Mouse (Mus musculus): ENCODE results near the gene Mc1r. TPM values are rescaled to one million over a fixed set of nuclear protein-coding genes. Genes with fewer than 3 reads are reported as not detected.

The Mc1r gene
- total RNA-seq, 2 experiments from 2014 or later, result not detected

DNA sequence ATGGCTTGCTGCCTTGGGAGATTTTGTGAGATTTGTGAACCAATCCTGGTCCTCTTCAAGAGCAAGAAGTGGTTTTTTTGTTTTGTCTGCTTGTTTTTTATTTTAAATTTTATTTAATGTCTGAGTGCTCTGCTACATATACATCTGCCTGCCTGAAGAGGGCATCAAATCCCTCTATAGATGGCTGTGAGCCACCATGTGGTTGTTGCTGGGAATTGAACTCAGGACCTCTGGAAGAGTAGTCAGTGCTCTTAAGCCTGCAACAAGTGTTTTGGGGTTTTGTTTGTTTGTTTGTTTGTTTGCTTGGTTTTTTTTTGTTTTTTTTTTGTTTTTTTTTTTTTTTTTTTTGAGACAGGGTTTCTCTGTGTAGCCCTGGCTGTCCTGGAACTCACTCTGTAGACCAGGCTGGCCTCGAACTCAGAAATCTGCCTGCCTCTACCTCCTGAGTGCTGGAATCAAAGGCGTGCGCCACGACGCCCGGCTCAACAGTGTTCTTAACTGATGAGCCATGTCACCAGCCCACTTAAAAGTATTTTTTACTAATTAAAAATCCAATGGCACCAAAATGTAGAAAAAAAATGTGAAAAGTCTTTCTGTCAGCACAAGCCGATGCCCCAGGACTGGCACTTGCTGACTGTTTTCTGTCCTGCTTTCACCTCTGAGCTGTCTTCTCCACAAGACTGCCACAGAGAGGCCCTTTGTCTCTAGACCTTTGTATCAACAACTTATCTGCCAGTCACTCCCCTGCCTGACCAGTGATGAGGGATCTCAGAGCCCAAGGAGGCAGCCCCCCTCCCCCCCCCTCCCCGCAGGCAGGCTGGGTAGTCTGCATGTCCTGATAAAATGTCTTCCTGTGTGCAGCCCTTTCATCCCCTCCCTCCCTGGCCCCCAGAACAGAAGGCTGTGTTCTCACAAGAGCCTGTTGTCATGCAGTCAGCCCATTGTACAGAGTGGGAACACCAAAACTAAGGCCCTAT lies 9.3 kb downstream of the Mc1r start:
- H3K4me3 ChIP-seq, result no peak overlapping the region
- TF ChIP-seq CTCF (IDR thresholded peaks at IDR 0.05), result no peak
- H3K27ac ChIP-seq, result no peak overlapping the region
- intact Hi-C loops (cut with DNase I), result no loop called here
- DNase-seq, result no peak

DNA sequence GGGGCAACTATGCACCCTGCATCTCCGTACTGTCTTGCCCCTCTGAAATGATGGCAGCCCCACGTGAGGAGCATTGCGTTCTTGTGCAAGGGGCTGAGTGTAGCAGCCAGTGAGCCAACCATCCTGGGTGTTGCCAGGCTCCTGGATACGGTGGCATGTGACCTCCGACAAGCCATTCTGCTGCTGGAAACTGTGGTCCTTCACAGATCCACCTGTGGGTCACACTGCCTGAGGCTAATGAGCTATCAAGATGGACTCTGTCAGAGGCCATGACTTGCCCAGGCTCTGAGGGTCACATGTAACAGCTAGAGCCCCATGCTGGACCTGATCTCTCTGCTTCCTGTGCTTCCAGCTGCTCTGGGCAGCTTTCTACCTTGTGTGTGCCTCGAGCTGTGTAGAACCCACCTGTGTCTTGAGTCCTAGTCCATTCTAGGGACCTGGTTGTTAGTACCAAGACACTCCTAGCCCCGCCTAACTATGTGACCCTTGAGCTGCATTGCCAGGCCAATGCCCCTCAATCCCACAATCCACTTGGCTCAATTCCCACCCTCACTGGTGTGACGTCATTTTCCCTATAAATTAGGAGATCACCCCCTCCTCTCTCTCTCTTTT lies 10.1 kb downstream of the Mc1r start:
- intact Hi-C loops (cut with DNase I), result no loop called here
- Histone ChIP-seq H3K27ac (no peak overlapping the region), H3K4me3 (no peak overlapping the region)
- DNase-seq, result no peak
- TF ChIP-seq CTCF (IDR thresholded peaks at IDR 0.05), result no peak

DNA sequence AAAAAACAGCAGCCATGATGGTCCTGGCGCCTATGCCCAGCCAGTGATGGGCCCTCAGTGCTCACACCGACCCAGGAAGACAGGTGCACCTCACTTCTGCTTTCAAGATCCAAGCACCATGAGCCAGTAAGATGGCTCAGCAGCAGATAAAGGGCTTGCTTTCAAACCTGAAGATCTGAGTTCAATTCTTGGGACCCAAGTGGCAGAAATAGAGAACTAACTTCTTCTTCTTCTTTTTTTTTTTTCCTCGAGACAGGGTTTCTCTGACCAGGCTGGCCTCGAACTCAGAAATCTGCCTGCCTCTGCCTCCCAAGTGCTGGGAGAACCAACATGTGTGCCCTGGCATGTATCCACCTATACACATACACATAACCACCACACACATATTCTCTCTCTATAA lies 12.8 kb downstream of the Mc1r start:
- H3K27ac ChIP-seq, result no peak overlapping the region
- intact Hi-C loops (cut with DNase I), result loop anchor here (1.0 kb wide), 1 partner anchor 99 kb away; no protein-coding TSS in a partner anchor
- H3K4me3 ChIP-seq, result no peak overlapping the region
- no peak for TF ChIP-seq CTCF (IDR thresholded peaks at IDR 0.05)
- no peak for DNase-seq

- H3K4me3 ChIP-seq, result no peak overlapping the region
- H3K27ac ChIP-seq, result no peak overlapping the region
- intact Hi-C loops (cut with DNase I), result loop anchor here (1.0 kb wide), 1 partner anchor 100 kb away; no protein-coding TSS in a partner anchor
- DNase-seq, result peak; percentile 10
- no peak for TF ChIP-seq CTCF (IDR thresholded peaks at IDR 0.05)
These were observed 13.8 kb downstream of the Mc1r start for GRCm38 (mm10) chr8:123420525-123421281.

- H3K4me3 ChIP-seq, result no peak overlapping the region
- DNase-seq, result peak; percentile 12
- no peak for TF ChIP-seq CTCF (IDR thresholded peaks at IDR 0.05)
- no peak overlapping the region for H3K27ac ChIP-seq
- intact Hi-C loops (cut with DNase I), result no loop called here
These were observed 14.4 kb downstream of the Mc1r start for GRCm38 (mm10) chr8:123421325-123421724.

DNA sequence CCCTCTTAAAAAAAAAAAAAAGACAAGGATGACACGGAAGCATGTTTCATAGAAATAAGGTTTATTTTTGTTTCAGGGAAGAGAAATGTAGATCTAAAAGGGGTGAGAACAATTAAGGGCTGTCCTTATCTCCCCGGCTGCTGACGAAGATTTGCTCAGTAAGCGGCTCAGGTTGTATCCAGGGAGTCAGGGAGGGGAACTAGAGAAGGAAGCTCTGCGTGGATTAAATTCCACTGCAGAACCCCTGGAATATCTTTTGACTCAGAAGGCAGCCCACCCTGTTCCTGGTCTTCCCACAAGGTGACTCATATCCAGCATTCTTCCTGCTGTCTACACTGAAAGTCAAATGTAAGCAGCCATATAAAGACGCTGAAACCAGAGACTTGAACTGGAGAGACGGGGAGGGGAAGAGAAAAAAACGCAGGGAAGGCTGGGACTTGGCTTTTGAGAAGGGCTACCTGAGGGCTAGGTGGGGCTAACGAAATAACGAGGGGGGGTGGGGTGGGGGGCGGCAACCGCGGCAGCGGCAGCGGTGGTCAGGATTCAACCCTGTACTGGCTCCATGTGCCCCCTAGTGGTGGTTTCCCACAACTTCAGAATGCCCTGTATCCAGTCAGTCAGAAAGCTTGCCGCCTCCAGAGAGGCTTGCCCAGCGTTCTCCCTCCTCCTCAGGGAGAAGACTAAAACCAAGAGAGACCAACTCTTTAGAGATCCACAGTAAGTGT lies 15.3 kb downstream of the Mc1r start:
- intact Hi-C loops (cut with DNase I), result no loop called here
- Histone ChIP-seq H3K27ac (no peak overlapping the region), H3K4me3 (peak overlapping the region; percentile 59)
- TF ChIP-seq CTCF (IDR thresholded peaks at IDR 0.05), result peak; percentile 78
- DNase-seq, result peak; percentile 70

GRCm38 (mm10) chr8:123422781-123423159 lies 15.9 kb downstream of the Mc1r start:
- no peak overlapping the region for H3K27ac ChIP-seq
- no peak overlapping the region for H3K4me3 ChIP-seq
- TF ChIP-seq CTCF (IDR thresholded peaks at IDR 0.05), result no peak
- intact Hi-C loops (cut with DNase I), result no loop called here
- DNase-seq, result no peak

GRCm38 (mm10) chr8:123423441-123423840 lies 16.5 kb downstream of the Mc1r start, which contains the start of gene Def8:
Gene Def8 (plus strand): TSS chr8:123423527.
- Histone ChIP-seq H3K4me3 (peak within 1 kb of the TSS; percentile 59), H3K27ac (no peak within 1 kb of the TSS)
- no peak for TF ChIP-seq CTCF (IDR thresholded peaks at IDR 0.05)
- intact Hi-C loops (cut with DNase I), result no loop called here
- peak; percentile 3 for DNase-seq

DNA sequence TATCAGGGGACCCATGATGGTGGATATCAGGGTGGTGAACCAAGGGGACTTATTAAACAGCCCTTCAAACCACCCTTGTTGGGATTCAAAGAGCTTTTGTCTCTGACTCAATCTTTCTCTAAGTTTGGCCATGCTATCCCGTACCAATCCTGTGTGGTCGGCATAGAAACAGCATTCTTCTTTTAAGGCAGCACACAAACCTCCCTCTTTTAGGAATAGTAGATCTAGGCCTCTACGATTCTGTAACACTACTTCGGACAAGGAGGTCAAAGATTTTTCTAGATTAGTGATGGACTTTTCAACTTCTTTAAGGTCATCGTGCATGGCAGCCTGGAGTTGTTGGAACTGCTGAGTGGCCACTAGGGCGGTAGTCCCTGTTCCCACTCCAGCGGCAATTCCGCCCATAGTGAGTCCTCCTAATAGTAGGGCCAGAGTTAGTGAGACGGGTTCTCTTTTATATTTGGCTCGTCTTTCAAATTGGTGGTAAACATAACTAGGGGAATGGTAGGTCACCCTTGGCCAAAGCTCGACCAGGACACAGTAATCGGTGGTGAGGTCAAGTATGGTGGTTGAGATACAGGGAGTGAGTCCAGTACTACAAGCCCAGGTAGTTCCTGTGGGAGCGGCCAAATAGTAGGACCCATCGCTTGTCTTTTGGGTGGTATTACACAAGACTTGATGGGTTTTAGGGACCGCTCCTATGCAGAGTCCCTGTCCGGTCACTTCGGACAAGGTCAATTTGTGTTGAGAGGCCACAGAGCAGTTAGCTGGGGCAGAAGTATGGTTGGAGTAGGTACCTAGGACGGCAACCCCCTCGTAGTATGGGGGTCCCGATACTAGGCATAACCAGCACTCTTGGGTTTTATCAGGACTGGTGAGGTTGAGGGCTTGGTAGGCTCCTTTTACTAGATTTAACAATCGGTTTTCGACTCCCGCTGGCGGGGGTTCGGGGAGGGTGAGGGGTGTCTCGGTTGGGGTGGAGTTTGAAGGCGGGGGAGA lies 19.9 kb downstream of the Mc1r start:
- TF ChIP-seq CTCF (IDR thresholded peaks at IDR 0.05), result no peak
- intact Hi-C loops (cut with DNase I), result no loop called here
- Histone ChIP-seq H3K27ac (no peak overlapping the region), H3K4me3 (no peak overlapping the region)
- peak; percentile 8 for DNase-seq

GRCm38 (mm10) chr8:123427639-123428275 lies 20.9 kb downstream of the Mc1r start:
- peak; percentile 4 for DNase-seq
- Histone ChIP-seq H3K27ac (no peak overlapping the region), H3K4me3 (no peak overlapping the region)
- intact Hi-C loops (cut with DNase I), result no loop called here
- TF ChIP-seq CTCF (IDR thresholded peaks at IDR 0.05), result no peak
